Mouse (Mus musculus): ENCODE results near the gene Fads6. TPM values are rescaled to one million over a fixed set of nuclear protein-coding genes. Genes with fewer than 3 reads are reported as not detected.
A peak's percentile ranks its signal among the peaks of the same experiment; 100 is the strongest.

The Fads6 gene
- total and polyA plus RNA-seq, 3 experiments = 3.3 to 6.6 TPM; not detected in 1

DNA sequence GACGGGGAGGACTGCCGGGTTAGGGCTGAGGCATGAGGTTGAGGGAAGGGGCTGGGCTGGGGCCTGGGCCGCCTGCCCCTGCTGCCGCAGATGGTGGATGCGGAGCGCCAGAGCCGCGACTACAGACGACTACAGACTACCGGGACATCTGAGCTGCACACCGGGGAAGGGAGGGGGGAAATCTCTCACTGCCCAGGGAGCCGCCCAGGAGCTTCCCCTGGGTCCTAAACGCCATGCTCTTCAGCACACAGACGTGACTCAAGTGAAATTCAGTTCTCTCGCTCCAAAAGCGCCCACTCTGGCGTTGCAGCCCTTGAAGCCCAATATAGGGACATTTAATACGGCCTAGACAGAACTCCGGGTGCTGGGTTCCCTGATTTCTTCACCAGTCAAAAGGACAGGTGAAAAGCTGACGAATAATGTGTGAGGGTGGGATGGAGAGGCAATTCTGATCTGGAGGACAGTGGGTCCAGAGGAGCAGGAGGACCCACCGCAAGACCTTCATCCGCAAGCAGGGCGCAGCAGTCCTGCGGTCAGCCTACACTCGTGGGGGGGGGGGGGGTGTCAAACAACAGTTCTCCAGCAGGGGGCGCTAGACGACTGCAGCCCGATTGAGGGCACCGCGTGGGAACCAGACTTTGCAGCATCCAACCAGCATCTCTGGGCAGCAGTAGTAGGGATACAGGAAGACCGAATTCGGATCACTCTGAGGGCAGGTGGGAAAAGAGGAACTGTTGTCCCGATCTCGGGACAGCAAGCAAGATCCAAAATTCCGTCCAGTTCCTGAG, 24.6 kb upstream of the Fads6 start, which contains the start of gene Ush1g:
Ush1g (minus strand) TSS at position 136 of the 788 bp plus-strand sequence.
- Histone ChIP-seq H3K9ac (ENCODE audit: control insufficient read depth, low read depth, low read length, poor library complexity, severe bottlenecking) (no peak within 1 kb of the TSS), H3K4me3 (ENCODE audit: control insufficient read depth in 1 of 2, insufficient read depth in 1 of 2, low read depth in 2 of 2, low read length in 2 of 2) (no peak within 1 kb of the TSS), H3K36me3 (ENCODE audit: control insufficient read depth in 1 of 2, insufficient read depth in 2 of 2, low read length in 2 of 2) (no peaks in the 10 kb centered on the region), H3K9me3 (replicated peaks; ENCODE audit: insufficient read depth, low read length) (no peaks in the 10 kb centered on the region), H3K27ac (ENCODE audit: control insufficient read depth, low read depth, low read length) (no peak within 1 kb of the TSS), H3K4me1 (ENCODE audit: control insufficient read depth in 1 of 2, insufficient read depth in 2 of 2, low read length in 2 of 2) (no peaks in the 10 kb centered on the region), H3K27me3 (ENCODE audit: control insufficient read depth in 1 of 2, insufficient read depth in 2 of 2, low read length in 2 of 2) (peaks cover 2 to 4% of the 10 kb centered on the region in 2 experiments; a peak in 3 of 4 replicates), H3K79me2 (ENCODE audit: control insufficient read depth, insufficient read depth, low read length, poor library complexity) (no peaks in the 10 kb centered on the region)
- peak; percentile 68 for DNase-seq (ENCODE audit: low read depth, low spot score)
- TF ChIP-seq RCOR1 (IDR thresholded peaks at IDR 0.05; ENCODE audit: low read depth, low read length) = no peak
- no peak for TF ChIP-seq JUND (IDR thresholded peaks at IDR 0.05; ENCODE audit: low read depth, low read length)
- TF ChIP-seq ZC3H11A (IDR thresholded peaks at IDR 0.05; ENCODE audit: low read depth, low read length) = peak; percentile 59
- TF ChIP-seq CHD2 (IDR thresholded peaks at IDR 0.05; ENCODE audit: low read length) = no peak
- TF ChIP-seq MAZ (IDR thresholded peaks at IDR 0.05; ENCODE audit: low read depth, low read length) = peak; percentile 82; the same call in 1 of the 2 replicates
- no peak for TF ChIP-seq MYB (IDR thresholded peaks at IDR 0.05; ENCODE audit: low read depth, low read length)
- TF ChIP-seq RAD21 (IDR thresholded peaks at IDR 0.05; ENCODE audit: low read depth, low read length) = peak; percentile 85
- peak; percentile 78 for TF ChIP-seq SMC3 (IDR thresholded peaks at IDR 0.05; ENCODE audit: low read depth, low read length)
- no peak for TF ChIP-seq EP300 (IDR thresholded peaks at IDR 0.05; ENCODE audit: low read depth in 1 of 2, low read length in 2 of 2)
- 0 out of 2 replicates have a peak, but pooled peaks have one; percentile 37 for TF ChIP-seq MYC (IDR thresholded peaks at IDR 0.05; ENCODE audit: low read depth, low read length)
- peak; percentile 74 to 96 (median 91) for TF ChIP-seq CTCF (IDR thresholded peaks at IDR 0.05 in 2 of 3, conservative IDR thresholded peaks at IDR 0.05 in 1 of 3; ENCODE audit: control insufficient read depth in 1 of 3, insufficient read depth in 1 of 3, low read depth in 2 of 3, low read length in 3 of 3, poor library complexity in 1 of 3, severe bottlenecking in 1 of 3)
- no peak for TF ChIP-seq TCF12 (IDR thresholded peaks at IDR 0.05; ENCODE audit: low read depth, low read length)

DNA sequence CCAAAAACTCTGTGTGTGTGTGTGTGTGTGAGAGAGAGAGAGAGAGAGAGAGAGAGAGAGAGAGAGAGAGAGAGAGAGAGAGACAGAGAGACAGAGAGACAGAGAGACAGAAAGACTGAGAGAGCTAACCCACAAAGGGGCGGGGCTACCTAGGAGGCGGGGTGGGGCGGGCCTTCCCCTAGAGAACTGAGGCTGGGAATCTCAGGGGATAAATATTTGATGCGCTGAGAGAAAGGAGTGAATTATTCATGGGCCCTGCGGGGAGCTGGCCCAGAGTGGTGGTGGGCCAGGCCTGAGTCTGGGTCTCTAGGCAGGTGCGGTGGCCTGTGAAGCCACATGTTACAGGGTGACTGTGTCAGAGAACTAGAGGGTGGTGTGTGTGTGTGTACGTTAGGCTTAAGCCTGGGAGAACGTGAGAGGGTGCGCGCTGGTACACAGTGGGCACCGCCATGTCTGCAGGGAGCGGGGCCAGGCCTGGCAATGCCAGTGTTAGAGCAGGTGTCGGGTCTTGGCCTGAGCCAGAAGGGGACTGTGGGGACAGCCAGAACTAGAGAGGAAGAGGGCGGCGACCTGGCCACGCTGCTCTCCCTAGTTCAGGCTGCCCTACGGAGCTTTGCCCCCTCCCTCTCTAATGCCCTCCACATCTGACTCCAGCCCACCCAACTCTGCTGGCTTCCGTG, 22.4 kb upstream of the Fads6 start:
- Histone ChIP-seq H3K27ac (ENCODE audit: control insufficient read depth, low read depth, low read length) (no peak overlapping the region), H3K9ac (ENCODE audit: control insufficient read depth, low read depth, low read length, poor library complexity, severe bottlenecking) (no peak overlapping the region), H3K27me3 (ENCODE audit: control insufficient read depth in 1 of 2, insufficient read depth in 2 of 2, low read length in 2 of 2) (peaks cover 3 to 11% of the 10 kb centered on the region in 2 experiments; a peak in 3 of 4 replicates), H3K4me1 (ENCODE audit: control insufficient read depth in 1 of 2, insufficient read depth in 2 of 2, low read length in 2 of 2) (no peaks in the 10 kb centered on the region), H3K4me3 (ENCODE audit: control insufficient read depth in 1 of 2, insufficient read depth in 1 of 2, low read depth in 2 of 2, low read length in 2 of 2) (no peak overlapping the region), H3K9me3 (replicated peaks; ENCODE audit: insufficient read depth, low read length) (no peaks in the 10 kb centered on the region), H3K36me3 (ENCODE audit: control insufficient read depth in 1 of 2, insufficient read depth in 2 of 2, low read length in 2 of 2) (no peaks in the 10 kb centered on the region), H3K79me2 (ENCODE audit: control insufficient read depth, insufficient read depth, low read length, poor library complexity) (no peaks in the 10 kb centered on the region)
- DNase-seq (ENCODE audit: low read depth, low spot score) = peak; percentile 27
- TF ChIP-seq MXI1 (IDR thresholded peaks at IDR 0.05; ENCODE audit: low read depth, low read length) (no peak), TBP (IDR thresholded peaks at IDR 0.05; ENCODE audit: low read depth, low read length) (no peak), CTCF (IDR thresholded peaks at IDR 0.05 in 2 of 3, conservative IDR thresholded peaks at IDR 0.05 in 1 of 3; ENCODE audit: control insufficient read depth in 1 of 3, insufficient read depth in 1 of 3, low read depth in 2 of 3, low read length in 3 of 3, poor library complexity in 1 of 3, severe bottlenecking in 1 of 3) (no peak), BHLHE40 (IDR thresholded peaks at IDR 0.05; ENCODE audit: borderline replicate concordance, low read depth, low read length) (no peak), MYB (IDR thresholded peaks at IDR 0.05; ENCODE audit: low read depth, low read length) (no peak), NELFE (IDR thresholded peaks at IDR 0.05; ENCODE audit: low read depth, low read length) (no peak), POLR2AphosphoS5 (IDR thresholded peaks at IDR 0.05; ENCODE audit: borderline replicate concordance, low read depth, low read length) (no peak), ZMIZ1 (IDR thresholded peaks at IDR 0.05; ENCODE audit: low read depth, low read length) (no peak), MAFK (IDR thresholded peaks at IDR 0.05; ENCODE audit: borderline replicate concordance, low read depth, low read length) (no peak)
